Mouse (Mus musculus): ENCODE measurements at regions not wholly inside any gene's neighbourhood (a gene's known extent, or its start where the extent isn't known, plus 50 kb on each side); places are given as distances from the start of the nearest gene placed in this dataset.
A peak's percentile ranks its signal among the peaks of the same experiment; 100 is the strongest.

- Histone ChIP-seq H3K27ac (ENCODE audit: control insufficient read depth, insufficient read depth, low read depth, low read length, poor library complexity) (peak overlapping the region; percentile 82; the same call in 1 of the 2 replicates), H3K4me1 (ENCODE audit: control insufficient read depth, insufficient read depth, low read length) (peaks cover 5% of the 10 kb centered on the region; the same call in 1 of the 2 replicates), H3K4me3 (replicated peaks; ENCODE audit: control insufficient read depth, low read depth, low read length) (no peak overlapping the region)
- no peak for TF ChIP-seq CTCF (IDR thresholded peaks at IDR 0.05; ENCODE audit: control insufficient read depth, insufficient read depth, low read length)
- no peak for TF ChIP-seq POLR2A (IDR thresholded peaks at IDR 0.05; ENCODE audit: borderline replicate concordance, control insufficient read depth, low read depth, low read length)
- WGBS = 40% methylated on average over 5 of the region's 5 CpGs
Measured at GRCm38 (mm10) chr16:95826681-95827401, 125.0 kb downstream of the Ets2 start.

- 45% methylated on average over 5 of the region's 5 CpGs for WGBS
- H3K27ac ChIP-seq (ENCODE audit: control insufficient read depth, insufficient read depth, low read depth, low read length, poor library complexity) = no peak overlapping the region
- no peaks in the 10 kb centered on the region; the same call in 1 of the 2 replicates for H3K4me1 ChIP-seq (ENCODE audit: control insufficient read depth, insufficient read depth, low read length)
- no peak for TF ChIP-seq CTCF (IDR thresholded peaks at IDR 0.05; ENCODE audit: control insufficient read depth, insufficient read depth, low read length)
- TF ChIP-seq POLR2A (IDR thresholded peaks at IDR 0.05; ENCODE audit: borderline replicate concordance, control insufficient read depth, low read depth, low read length) = no peak
- H3K4me3 ChIP-seq (replicated peaks; ENCODE audit: control insufficient read depth, low read depth, low read length) = no peak overlapping the region
Measured at GRCm38 (mm10) chr16:95825723-95826122, 123.8 kb downstream of the Ets2 start.

GRCm38 (mm10) chr16:95824720-95825534 lies 123.1 kb downstream of the Ets2 start:
- H3K4me3 ChIP-seq (replicated peaks; ENCODE audit: control insufficient read depth, low read depth, low read length) = no peak overlapping the region
- 8% methylated on average over 7 of the region's 7 CpGs for WGBS
- TF ChIP-seq CTCF (IDR thresholded peaks at IDR 0.05; ENCODE audit: control insufficient read depth, insufficient read depth, low read length) (no peak), POLR2A (IDR thresholded peaks at IDR 0.05; ENCODE audit: borderline replicate concordance, control insufficient read depth, low read depth, low read length) (no peak)
- no peak overlapping the region for H3K27ac ChIP-seq (ENCODE audit: control insufficient read depth, insufficient read depth, low read depth, low read length, poor library complexity)
- H3K4me1 ChIP-seq (ENCODE audit: control insufficient read depth, insufficient read depth, low read length) = peaks cover 1% of the 10 kb centered on the region; the same call in 1 of the 2 replicates

GRCm38 (mm10) chr16:95823803-95824202 lies 121.9 kb downstream of the Ets2 start:
- 71% methylated on average over 6 of the region's 6 CpGs for WGBS
- TF ChIP-seq POLR2A (IDR thresholded peaks at IDR 0.05; ENCODE audit: borderline replicate concordance, control insufficient read depth, low read depth, low read length) (no peak), CTCF (IDR thresholded peaks at IDR 0.05; ENCODE audit: control insufficient read depth, insufficient read depth, low read length) (no peak)
- no peak overlapping the region for H3K4me3 ChIP-seq (replicated peaks; ENCODE audit: control insufficient read depth, low read depth, low read length)
- H3K27ac ChIP-seq (ENCODE audit: control insufficient read depth, insufficient read depth, low read depth, low read length, poor library complexity) = no peak overlapping the region
- peaks cover 1% of the 10 kb centered on the region; the same call in 1 of the 2 replicates for H3K4me1 ChIP-seq (ENCODE audit: control insufficient read depth, insufficient read depth, low read length)

GRCm38 (mm10) chr16:95821080-95821479 lies 119.2 kb downstream of the Ets2 start:
- Histone ChIP-seq H3K27ac (ENCODE audit: control insufficient read depth, insufficient read depth, low read depth, low read length, poor library complexity) (no peak overlapping the region), H3K4me1 (ENCODE audit: control insufficient read depth, insufficient read depth, low read length) (peaks cover 1% of the 10 kb centered on the region; the same call in 1 of the 2 replicates), H3K4me3 (replicated peaks; ENCODE audit: control insufficient read depth, low read depth, low read length) (no peak overlapping the region)
- TF ChIP-seq CTCF (IDR thresholded peaks at IDR 0.05; ENCODE audit: control insufficient read depth, insufficient read depth, low read length) (no peak), POLR2A (IDR thresholded peaks at IDR 0.05; ENCODE audit: borderline replicate concordance, control insufficient read depth, low read depth, low read length) (no peak)
- 27% methylated on average over 7 of the region's 7 CpGs for WGBS

- Histone ChIP-seq H3K27ac (ENCODE audit: control insufficient read depth, insufficient read depth, low read depth, low read length, poor library complexity) (no peak overlapping the region), H3K4me1 (ENCODE audit: control insufficient read depth, insufficient read depth, low read length) (peaks cover 3% of the 10 kb centered on the region; the same call in 1 of the 2 replicates)
Measured at GRCm38 (mm10) chr16:95820606-95821005, 118.7 kb downstream of the Ets2 start.

GRCm38 (mm10) chr16:95820013-95820412 lies 118.1 kb downstream of the Ets2 start:
- TF ChIP-seq CTCF (IDR thresholded peaks at IDR 0.05; ENCODE audit: control insufficient read depth, insufficient read depth, low read length) (no peak), POLR2A (IDR thresholded peaks at IDR 0.05; ENCODE audit: borderline replicate concordance, control insufficient read depth, low read depth, low read length) (no peak)
- Histone ChIP-seq H3K4me1 (ENCODE audit: control insufficient read depth, insufficient read depth, low read length) (peaks cover 6% of the 10 kb centered on the region; the same call in 1 of the 2 replicates), H3K4me3 (replicated peaks; ENCODE audit: control insufficient read depth, low read depth, low read length) (no peak overlapping the region), H3K27ac (ENCODE audit: control insufficient read depth, insufficient read depth, low read depth, low read length, poor library complexity) (no peak overlapping the region)
- 65% methylated on average over 1 of the region's 1 CpGs for WGBS

More at GRCm38 (mm10) chr16:95820606-95821005, 118.7 kb downstream of the Ets2 start:
- TF ChIP-seq POLR2A (IDR thresholded peaks at IDR 0.05; ENCODE audit: borderline replicate concordance, control insufficient read depth, low read depth, low read length) (no peak), CTCF (IDR thresholded peaks at IDR 0.05; ENCODE audit: control insufficient read depth, insufficient read depth, low read length) (no peak)
- 79% methylated on average over 8 of the region's 8 CpGs for WGBS
- no peak overlapping the region for H3K4me3 ChIP-seq (replicated peaks; ENCODE audit: control insufficient read depth, low read depth, low read length)

GRCm38 (mm10) chr16:95815966-95816365 lies 114.1 kb downstream of the Ets2 start:
- TF ChIP-seq POLR2A (IDR thresholded peaks at IDR 0.05; ENCODE audit: borderline replicate concordance, control insufficient read depth, low read depth, low read length) (no peak), CTCF (IDR thresholded peaks at IDR 0.05; ENCODE audit: control insufficient read depth, insufficient read depth, low read length) (no peak)
- Histone ChIP-seq H3K4me1 (ENCODE audit: control insufficient read depth, insufficient read depth, low read length) (peaks cover 6% of the 10 kb centered on the region; the same call in 1 of the 2 replicates), H3K4me3 (replicated peaks; ENCODE audit: control insufficient read depth, low read depth, low read length) (no peak overlapping the region), H3K27ac (ENCODE audit: control insufficient read depth, insufficient read depth, low read depth, low read length, poor library complexity) (no peak overlapping the region)
- WGBS = 77% methylated on average over 13 of the region's 13 CpGs

Data from bone marrow, adult 2 months (tissue).